Mouse (Mus musculus) hindbrain, postnatal 0 days (tissue): ENCODE results near the gene Wdr11. TPM values are rescaled to one million over a fixed set of nuclear protein-coding genes. Genes with fewer than 3 reads are reported as not detected.
A peak's percentile ranks its signal among the peaks of the same experiment; 100 is the strongest.

Experiments
- ATAC-seq: fragments of 200-750 bp; cut with Nextera tagmentation; 2 replicates; pipeline ENCODE4 v1.8.0; 2017; ENCODE audit warnings: mild to moderate bottlenecking, moderate TSS enrichment, moderate library complexity
- DNase-seq: peaks from one replicate; pipeline ENCODE4 v3.0.0-alpha.2; 2015; ENCODE audit warnings: low spot score
- H3K27ac ChIP-seq: fragments of 300-500 bp; sonication (generic); 2 replicates; pipeline ENCODE4 v1.5.1; 2014; ENCODE audit warnings: mild to moderate bottlenecking
- H3K27me3 ChIP-seq: fragments of 300-500 bp; sonication (generic); 2 replicates; pipeline ENCODE4 v1.6.1; 2014; ENCODE audit warnings: low read length, mixed read lengths; ENCODE audit not compliant: insufficient read depth
- H3K36me3 ChIP-seq: fragments of 300-500 bp; sonication (generic); 2 replicates; pipeline ENCODE4 v1.6.1; 2014; ENCODE audit warnings: low read length, mixed read lengths; ENCODE audit not compliant: insufficient read depth
- H3K4me1 ChIP-seq: fragments of 300-500 bp; sonication (generic); 2 replicates; pipeline ENCODE4 v1.6.1; 2014; ENCODE audit warnings: antibody characterized with exemption, low read length, mixed read lengths; ENCODE audit not compliant: insufficient read depth
- H3K4me2 ChIP-seq: fragments of 300-500 bp; sonication (generic); 2 replicates; pipeline ENCODE4 v1.6.1; 2014; ENCODE audit warnings: low read depth, mild to moderate bottlenecking, low read length, moderate library complexity, mixed read lengths
- H3K4me3 ChIP-seq: fragments of 300-500 bp; sonication (generic); 2 replicates; pipeline ENCODE4 v1.5.1; 2014; ENCODE audit warnings: low read length
- H3K9ac ChIP-seq: fragments of 300-500 bp; sonication (generic); replicated peaks from 2 replicates; pipeline ENCODE4 v1.6.1; 2014; ENCODE audit warnings: mild to moderate bottlenecking, low read length, moderate library complexity, mixed read lengths
- H3K9me3 ChIP-seq: fragments of 300-500 bp; sonication (generic); 2 replicates; pipeline ENCODE4 v1.6.1; 2016; ENCODE audit warnings: low read length, mixed read lengths
- CTCF ChIP-seq: IDR thresholded peaks from 2 replicates; pipeline ENCODE4 v1.5.1; 2016; ENCODE audit warnings: antibody characterized with exemption, control low read depth, low read depth
- WGBS: fragments of 180-500 bp; shearing (Covaris S2); extraction: QIAGEN DNeasy Blood & Tissue Kit; methylation state at CpG from one replicate; pipeline ENCODE4 v1.1.7; 2014; 5-methylcytosine and 5-hydroxymethylcytosine counted together
- polyA plus RNA-seq: library from polyadenylated mRNA; unstranded; fragments of >200 nt; fragmentation: Nextera tagmentation; extraction: Ambion mirVana; gene quantifications from 2 replicates; pipeline ENCODE4 v1.2.1, GENCODE M21; 2015
- total RNA-seq: library from RNA; depleted of rRNA; stranded (reverse); fragments of >200 nt; gene quantifications from 2 replicates; pipeline ENCODE4 v1.2.3, GENCODE M21; 2014; rRNA removed

The Wdr11 gene
- total RNA-seq (40.2 and 42.4 TPM in 2 replicates), polyA plus RNA-seq (25.2 and 26.1 TPM in 2 replicates)

- WGBS: 3% methylated on average over 37 of the region's 37 CpGs
- no peak for TF ChIP-seq CTCF
Observed at GRCm38 (mm10) chr7:129591371-129592131, at the start of gene Wdr11. TSS of gene Wdr11 (plus strand) at chr7:129591863.

GRCm38 (mm10) chr7:129567541-129567940 is 24.1 kb upstream of the Wdr11 start:
- Histone ChIP-seq H3K9ac (no peak overlapping the region), H3K9me3 (no peaks in the 10 kb centered on the region), H3K36me3 (no peaks in the 10 kb centered on the region), H3K27ac (no peak overlapping the region), H3K4me1 (0 out of 2 replicates have a peak, but pooled peaks cover 4% of the 10 kb centered on the region), H3K27me3 (no peaks in the 10 kb centered on the region), H3K4me3 (no peak overlapping the region), H3K4me2 (no peak overlapping the region)
- DNase-seq: no peak
- no peak for TF ChIP-seq CTCF
- 39% methylated on average over 1 of the region's 1 CpGs for WGBS
- ATAC-seq: no peak

More at GRCm38 (mm10) chr7:129591371-129592131, at the start of gene Wdr11:
- DNase-seq (peak; percentile 92), ATAC-seq (peak; percentile 94)
- no peaks in the 10 kb centered on the region for H3K27me3 ChIP-seq
- peak within 1 kb of the TSS; percentile 90 for H3K4me3 ChIP-seq
- H3K27ac ChIP-seq: peak within 1 kb of the TSS; percentile 95
- no peaks in the 10 kb centered on the region for H3K4me1 ChIP-seq
- no peaks in the 10 kb centered on the region for H3K36me3 ChIP-seq
- peak within 1 kb of the TSS; percentile 87 for H3K9ac ChIP-seq
- H3K4me2 ChIP-seq: peak within 1 kb of the TSS; percentile 83
- H3K9me3 ChIP-seq: no peaks in the 10 kb centered on the region

GRCm38 (mm10) chr7:129568338-129568737 is 23.3 kb upstream of the Wdr11 start:
- Histone ChIP-seq H3K4me2 (no peak overlapping the region), H3K27ac (no peak overlapping the region), H3K4me3 (no peak overlapping the region), H3K36me3 (no peaks in the 10 kb centered on the region), H3K27me3 (no peaks in the 10 kb centered on the region), H3K4me1 (0 out of 2 replicates have a peak, but pooled peaks cover 4% of the 10 kb centered on the region), H3K9me3 (no peaks in the 10 kb centered on the region), H3K9ac (no peak overlapping the region)
- no peak for TF ChIP-seq CTCF
- DNase-seq (peak; percentile 41), ATAC-seq (0 out of 2 replicates have a peak, but pooled peaks have one; percentile 51)
- WGBS: 18% methylated on average over 2 of the region's 2 CpGs

- 73% methylated on average over 4 of the region's 4 CpGs for WGBS
- H3K9ac ChIP-seq: no peak overlapping the region
- H3K4me3 ChIP-seq: no peak overlapping the region
- H3K4me2 ChIP-seq: no peak overlapping the region
- no peaks in the 10 kb centered on the region for H3K36me3 ChIP-seq
- TF ChIP-seq CTCF: no peak
- H3K27me3 ChIP-seq: no peaks in the 10 kb centered on the region
- H3K4me1 ChIP-seq: peaks cover 6% of the 10 kb centered on the region; the same call in 1 of the 2 replicates
- no peaks in the 10 kb centered on the region for H3K9me3 ChIP-seq
- H3K27ac ChIP-seq: no peak overlapping the region
- DNase-seq (no peak), ATAC-seq (no peak)
Observed at GRCm38 (mm10) chr7:129574471-129574870, 17.2 kb upstream of the Wdr11 start.

GRCm38 (mm10) chr7:129575110-129575784 is 16.4 kb upstream of the Wdr11 start:
- Histone ChIP-seq H3K4me3 (no peak overlapping the region), H3K36me3 (no peaks in the 10 kb centered on the region), H3K9me3 (no peaks in the 10 kb centered on the region), H3K4me1 (peaks cover 6% of the 10 kb centered on the region; the same call in 1 of the 2 replicates), H3K9ac (no peak overlapping the region; the same call in 1 of the 2 replicates), H3K27me3 (no peaks in the 10 kb centered on the region), H3K4me2 (no peak overlapping the region), H3K27ac (no peak overlapping the region)
- ATAC-seq (0 out of 2 replicates have a peak, but pooled peaks have one; percentile 45), DNase-seq (peak; percentile 37)
- no peak for TF ChIP-seq CTCF
- 16% methylated on average over 7 of the region's 7 CpGs for WGBS

GRCm38 (mm10) chr7:129592132-129592745 is 576 bp downstream of the Wdr11 start:
- WGBS: 1% methylated on average over 13 of the region's 13 CpGs

More at GRCm38 (mm10) chr7:129592132-129592745, 576 bp downstream of the Wdr11 start:
- Histone ChIP-seq H3K4me3 (peak overlapping the region; percentile 90), H3K9me3 (no peaks in the 10 kb centered on the region), H3K4me1 (no peaks in the 10 kb centered on the region), H3K9ac (peak overlapping the region; percentile 87), H3K27ac (peak overlapping the region; percentile 95), H3K27me3 (no peaks in the 10 kb centered on the region), H3K4me2 (peak overlapping the region; percentile 83), H3K36me3 (no peaks in the 10 kb centered on the region)
- no peak for TF ChIP-seq CTCF
- ATAC-seq: no peak; the same call in 1 of the 2 replicates
- DNase-seq: peak; percentile 4
